Mouse (Mus musculus): ENCODE results near the gene Ttc33.

DNA sequence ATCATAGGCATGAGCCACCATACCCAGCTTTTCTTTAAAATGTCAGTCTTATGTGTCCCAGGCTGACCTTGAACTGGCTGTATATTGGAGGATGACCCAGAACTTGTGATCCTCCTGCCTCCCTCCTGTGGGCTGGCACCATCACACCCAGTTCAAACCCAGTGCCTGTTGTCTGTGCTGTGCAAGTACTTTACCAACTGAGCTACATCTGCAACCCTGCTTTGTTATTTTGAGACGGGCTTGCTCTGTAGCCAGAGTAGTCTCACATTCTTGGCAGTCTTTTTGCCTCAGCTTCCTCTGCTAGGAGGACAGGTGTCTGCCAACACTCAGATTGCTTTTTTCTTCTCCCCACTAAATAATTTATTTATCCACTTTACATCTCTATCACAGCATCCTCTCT, 27.9 kb upstream of the Ttc33 start:
- TF ChIP-seq CTCF (IDR thresholded peaks at IDR 0.05; ENCODE audit: low read depth, low read length) (no peak), TAL1 (conservative IDR thresholded peaks at IDR 0.05; ENCODE audit: low read depth, low read length) (no peak), GATA1 (IDR thresholded peaks at IDR 0.05; ENCODE audit: borderline replicate concordance, low read length) (no peak), GATA2 (IDR thresholded peaks at IDR 0.05; ENCODE audit: borderline replicate concordance, low read depth, low read length) (no peak)
